Mouse (Mus musculus) T-helper 2 cell (primary cell): Measurements from ENCODE around the gene Rab23.

Experiments
- in situ Hi-C: fragments of 300-600 bp; cut with MboI, MseI; formaldehyde crosslinking; loops from one replicate; pipeline ENCODE4 v1.15.1; 2025; ENCODE audit warnings: high pct_unique_total_duplicates

Rab23 gene

GRCm38 (mm10) chr1:33719733-33720225 is at the start of gene Rab23:
Gene Rab23 (plus strand): TSS chr1:33719887.
- in situ Hi-C loops: no loop called here

DNA sequence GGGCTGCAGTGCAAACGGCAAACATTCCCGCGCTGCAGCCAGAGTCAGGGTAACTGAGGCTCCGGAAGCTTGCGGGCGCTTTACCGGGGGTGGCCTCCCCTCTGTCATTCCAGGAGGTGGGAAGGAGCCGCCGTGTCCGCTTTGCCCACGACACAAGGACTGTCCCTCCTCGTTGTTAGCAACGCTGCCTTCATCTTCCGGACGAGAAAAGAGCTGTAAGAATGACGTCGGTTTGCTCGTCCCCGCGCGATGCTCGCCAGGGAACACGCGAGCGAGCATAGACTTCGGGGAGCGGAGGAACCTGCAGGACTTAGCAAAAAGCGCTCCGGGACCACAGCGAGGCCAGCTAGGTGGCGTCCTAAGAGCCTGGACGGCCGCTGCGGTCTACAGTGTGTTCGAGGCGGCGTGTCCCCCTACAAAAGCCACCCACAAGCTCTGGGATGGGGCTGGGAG is 49.5 kb upstream of the Rab23 start:
- in situ Hi-C loops: no loop called here

GRCm38 (mm10) chr1:33671441-33671840 is 48.2 kb upstream of the Rab23 start:
- in situ Hi-C loops: no loop called here

GRCm38 (mm10) chr1:33672083-33672482 is 47.6 kb upstream of the Rab23 start:
- in situ Hi-C loops: no loop called here

DNA sequence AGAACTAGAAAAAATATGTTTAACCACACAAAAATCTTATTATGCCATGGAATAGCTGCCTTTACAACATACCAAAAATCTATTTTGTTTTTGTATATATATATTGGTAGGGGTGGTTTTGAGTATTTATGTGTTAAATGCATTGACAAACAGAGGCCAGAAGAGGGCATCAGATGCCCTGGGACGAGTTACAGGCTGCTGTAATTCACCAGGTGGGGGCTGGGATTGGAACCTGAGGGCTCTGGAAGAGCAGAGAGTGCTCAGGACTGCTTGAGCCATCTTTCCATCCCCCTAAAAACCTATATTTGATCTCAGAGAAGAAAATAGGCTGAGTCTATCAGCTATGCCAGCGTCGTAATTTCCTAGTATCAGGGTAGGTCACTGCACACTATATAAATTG is 47.2 kb upstream of the Rab23 start:
- in situ Hi-C loops: no loop called here

DNA sequence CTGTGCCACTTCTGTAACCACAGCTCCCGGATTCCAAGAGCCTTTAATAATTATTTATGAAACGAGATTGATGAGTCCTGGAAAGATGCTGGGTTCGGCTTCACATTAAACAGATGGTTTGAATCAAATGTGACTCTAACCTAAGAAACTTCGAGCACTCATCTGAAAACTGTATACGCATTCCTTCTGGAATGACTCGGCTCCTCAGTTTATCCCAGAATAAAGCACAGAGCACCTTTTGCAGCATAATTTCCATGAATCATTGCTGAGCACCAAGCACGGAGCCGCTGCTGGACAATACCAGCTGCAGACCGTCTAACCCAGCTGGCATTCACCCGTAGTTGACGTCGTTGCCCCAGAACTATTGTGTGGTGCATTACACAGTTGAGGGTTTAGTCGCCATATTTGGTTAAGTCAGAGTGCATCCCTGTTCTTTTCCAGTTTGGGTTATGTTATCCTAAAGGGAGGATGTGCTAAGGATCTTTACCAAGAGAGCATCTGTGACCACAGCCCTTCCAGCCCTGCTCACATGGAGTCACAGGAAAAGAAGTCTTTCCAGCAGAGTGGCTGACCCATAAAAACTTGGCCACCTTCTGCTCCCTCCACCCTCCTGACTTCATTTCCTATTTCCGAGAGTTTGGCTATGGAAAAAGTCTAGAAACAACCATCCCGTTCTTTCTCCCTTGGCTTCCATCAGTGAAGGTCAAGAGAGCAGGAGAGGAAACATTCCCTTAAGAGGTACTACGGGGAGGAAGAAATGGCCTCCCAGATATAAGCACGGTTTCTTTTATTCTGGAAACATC is 46.3 kb upstream of the Rab23 start:
- in situ Hi-C loops: no loop called here

GRCm38 (mm10) chr1:33680435-33680834 is 39.3 kb upstream of the Rab23 start:
- in situ Hi-C loops: no loop called here

DNA sequence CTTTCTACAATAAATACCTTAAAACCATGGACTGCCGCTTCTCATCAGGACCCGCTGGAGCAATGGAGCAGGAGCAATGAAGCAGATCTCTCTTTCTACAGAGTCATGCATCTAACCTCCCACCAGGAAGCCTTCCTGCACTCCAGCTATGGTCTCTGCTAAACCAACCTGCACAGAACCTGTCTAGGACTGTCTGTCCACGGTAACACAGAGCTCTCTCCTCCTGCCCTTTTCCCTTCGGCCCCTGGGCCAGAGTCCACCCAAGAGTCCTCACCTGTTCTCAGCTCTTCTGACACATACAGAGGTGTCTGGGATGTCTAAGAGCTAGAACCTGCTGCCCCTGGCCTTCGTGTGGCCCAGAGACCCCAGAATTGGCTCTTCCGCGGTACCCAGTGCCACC is 38.8 kb upstream of the Rab23 start:
- in situ Hi-C loops: no loop called here

DNA sequence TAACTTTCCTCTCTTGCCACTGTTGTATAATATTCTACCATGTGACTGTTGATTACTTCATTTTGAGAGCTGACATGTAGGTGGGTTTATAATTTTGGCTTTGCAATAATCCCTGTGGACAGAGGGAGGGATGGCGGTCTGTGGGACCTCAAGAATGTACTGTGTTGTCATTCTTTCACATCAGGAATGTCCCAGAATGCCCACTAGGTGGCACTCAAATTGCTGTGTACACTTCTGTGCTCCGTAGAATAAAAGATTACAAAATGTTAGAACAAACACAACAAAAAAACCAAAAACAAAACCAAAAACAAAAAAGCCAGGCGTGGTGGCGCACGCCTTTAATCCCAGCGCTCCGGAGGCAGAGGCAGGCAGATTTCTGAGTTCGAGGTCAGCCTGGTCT is 35.2 kb upstream of the Rab23 start:
- in situ Hi-C loops: no loop called here

DNA sequence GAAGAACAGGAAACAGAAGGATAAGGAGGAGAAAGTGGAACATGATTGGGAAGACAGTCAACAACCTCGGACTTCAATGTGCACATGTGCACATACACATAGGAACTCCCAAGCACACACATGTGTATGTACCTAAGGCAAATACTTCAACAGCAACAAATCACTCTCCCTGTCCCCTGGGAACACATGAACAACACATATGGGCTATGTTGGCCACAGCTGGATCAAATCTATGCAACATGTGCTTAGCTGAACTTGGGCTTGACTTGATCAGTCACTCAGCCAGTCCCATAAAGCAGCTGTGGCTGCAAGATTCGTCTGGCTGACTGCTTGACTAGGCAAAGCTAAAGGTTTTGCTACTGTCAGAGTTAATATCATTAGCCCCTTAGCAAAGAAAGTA is 30.9 kb upstream of the Rab23 start:
- in situ Hi-C loops: loop anchor here (5.0 kb wide), 1 partner anchor 43 kb away; no protein-coding TSS in a partner anchor

DNA sequence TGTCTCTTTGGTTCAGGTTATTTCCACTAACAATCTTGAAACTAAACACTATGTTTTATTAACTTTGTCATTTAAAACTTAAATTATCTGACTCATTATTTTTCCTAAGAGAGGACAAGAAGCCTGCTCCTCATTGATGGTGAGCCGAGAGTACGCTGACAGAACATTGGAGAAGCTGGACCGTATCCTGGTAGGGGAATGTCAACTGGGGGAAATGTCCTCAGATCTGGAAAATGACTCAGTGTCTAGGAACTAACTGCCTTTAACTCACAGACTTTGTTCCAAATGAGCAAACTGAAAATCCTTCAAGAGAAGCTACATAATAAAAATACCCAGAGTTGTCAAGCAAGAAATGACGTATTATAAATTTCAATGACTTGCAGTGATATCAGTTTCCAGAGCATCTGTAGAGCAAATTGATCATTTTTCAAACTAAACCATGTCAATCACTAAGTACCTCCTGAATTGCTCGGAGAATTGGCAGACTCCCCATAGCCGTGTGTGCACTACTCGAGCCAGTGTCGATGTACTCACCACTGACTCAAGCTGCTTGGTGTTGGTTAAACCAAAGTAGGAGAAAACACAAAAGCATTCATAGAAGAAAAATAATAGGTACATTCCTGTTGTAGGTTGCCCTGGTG is 30.1 kb upstream of the Rab23 start:
- in situ Hi-C loops: loop anchor here (5.0 kb wide), 1 partner anchor 43 kb away; no protein-coding TSS in a partner anchor

GRCm38 (mm10) chr1:33690087-33690448 is 29.6 kb upstream of the Rab23 start:
- in situ Hi-C loops: no loop called here

GRCm38 (mm10) chr1:33693893-33694292 is 25.8 kb upstream of the Rab23 start:
- in situ Hi-C loops: no loop called here

- in situ Hi-C loops: no loop called here
Measured at GRCm38 (mm10) chr1:33696016-33696415, 23.7 kb upstream of the Rab23 start.

GRCm38 (mm10) chr1:33701244-33701643 is 18.4 kb upstream of the Rab23 start:
- in situ Hi-C loops: no loop called here

DNA sequence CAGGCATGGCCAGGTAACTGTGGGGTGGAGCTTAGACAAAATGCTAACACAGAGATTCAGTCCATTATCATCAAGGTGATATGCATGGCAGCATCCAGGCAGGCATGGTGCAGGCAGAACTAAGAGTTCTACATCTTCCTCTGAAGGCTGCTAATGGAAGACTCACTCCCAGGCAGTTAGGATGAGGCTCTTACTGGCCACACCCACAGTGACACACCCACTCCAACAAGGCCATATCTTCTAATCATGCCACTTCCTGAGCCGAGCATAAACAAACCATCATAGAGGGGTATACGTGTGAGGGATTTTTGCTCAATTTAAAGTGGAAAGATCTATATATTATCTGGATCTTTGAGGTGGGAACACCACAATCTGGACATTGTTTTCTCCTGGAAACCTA is 10.1 kb upstream of the Rab23 start:
- in situ Hi-C loops: no loop called here

GRCm38 (mm10) chr1:33712026-33712425 is 7.7 kb upstream of the Rab23 start:
- in situ Hi-C loops: no loop called here

DNA sequence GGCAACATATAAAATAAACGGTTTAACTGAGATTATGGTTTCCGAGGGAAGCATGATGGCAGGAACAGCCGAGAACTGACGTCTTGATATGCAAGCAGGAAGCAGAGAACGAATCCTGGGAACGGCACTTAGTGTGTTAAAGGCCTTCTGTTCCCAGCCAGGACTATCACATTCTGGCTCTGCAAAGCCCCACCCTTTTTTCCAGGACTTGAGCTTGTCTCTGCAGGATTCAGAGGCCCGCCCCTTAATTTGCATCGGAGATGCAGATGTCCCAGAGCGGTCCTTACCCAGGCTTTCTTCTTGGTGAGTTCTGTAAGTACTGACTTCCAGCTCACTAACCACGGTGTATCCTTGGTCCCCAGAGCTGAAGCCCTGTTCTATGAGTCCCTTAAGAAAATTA is 4.9 kb upstream of the Rab23 start:
- in situ Hi-C loops: no loop called here

- in situ Hi-C loops: no loop called here
Measured at GRCm38 (mm10) chr1:33717636-33718035, 2.1 kb upstream of the Rab23 start.

DNA sequence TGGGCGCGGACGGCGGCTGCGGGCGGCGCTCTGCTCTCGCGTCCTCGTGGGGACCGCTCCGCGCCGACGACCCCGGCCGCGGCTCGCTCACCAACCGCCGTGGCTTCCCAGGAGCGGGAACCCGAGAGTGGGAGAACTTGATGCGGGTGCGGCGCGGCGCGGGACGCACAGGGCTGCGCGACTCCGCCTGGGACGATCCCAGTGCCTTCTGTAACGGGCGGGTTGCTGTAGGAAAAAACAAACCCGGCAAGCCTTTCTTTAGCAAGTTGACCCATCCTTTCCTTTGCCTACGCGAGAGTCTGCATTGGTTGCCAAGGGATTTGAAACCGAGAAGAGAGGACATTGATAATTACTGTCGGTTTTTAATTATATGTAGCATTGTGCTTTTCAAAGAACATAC is 544 bp downstream of the Rab23 start:
- in situ Hi-C loops: no loop called here

DNA sequence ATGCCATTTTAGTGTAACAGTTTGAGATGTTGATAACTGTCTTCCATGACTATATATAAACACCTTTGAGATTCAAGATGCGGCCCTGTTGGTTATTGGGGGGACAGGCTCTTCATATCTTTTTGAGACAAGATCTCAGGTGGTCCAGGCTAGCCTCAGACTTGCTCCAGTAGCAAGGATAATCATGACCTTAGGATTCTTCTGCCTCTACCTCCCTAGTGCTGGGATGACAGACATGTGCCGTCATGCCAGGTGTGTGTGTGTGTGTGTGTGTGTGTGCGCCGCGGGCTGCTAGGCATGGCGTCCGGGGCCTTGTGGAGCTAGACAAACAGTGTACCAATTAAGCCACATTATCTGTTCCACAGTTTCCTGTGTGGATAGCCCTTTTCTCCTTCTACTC is 1.3 kb downstream of the Rab23 start:
- in situ Hi-C loops: no loop called here

DNA sequence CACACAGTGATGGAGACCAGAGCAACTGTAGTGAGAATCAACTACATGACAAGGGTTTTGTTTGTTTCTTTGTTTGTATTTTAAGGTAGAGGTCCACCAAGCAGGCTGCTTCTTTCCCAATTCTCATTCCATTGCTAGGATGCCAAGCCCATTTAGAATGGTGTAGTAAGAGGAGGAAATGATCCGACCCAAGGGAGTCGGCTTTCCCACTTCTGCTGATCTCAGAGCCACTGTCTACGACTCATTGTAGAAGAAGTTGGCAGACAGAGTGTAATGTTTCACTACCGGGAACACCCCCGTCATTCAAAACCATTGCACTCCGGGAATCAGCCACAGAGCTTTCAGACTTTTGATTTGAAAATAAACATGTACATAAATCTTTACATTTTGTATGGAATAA is 4.8 kb downstream of the Rab23 start:
- in situ Hi-C loops: no loop called here

DNA sequence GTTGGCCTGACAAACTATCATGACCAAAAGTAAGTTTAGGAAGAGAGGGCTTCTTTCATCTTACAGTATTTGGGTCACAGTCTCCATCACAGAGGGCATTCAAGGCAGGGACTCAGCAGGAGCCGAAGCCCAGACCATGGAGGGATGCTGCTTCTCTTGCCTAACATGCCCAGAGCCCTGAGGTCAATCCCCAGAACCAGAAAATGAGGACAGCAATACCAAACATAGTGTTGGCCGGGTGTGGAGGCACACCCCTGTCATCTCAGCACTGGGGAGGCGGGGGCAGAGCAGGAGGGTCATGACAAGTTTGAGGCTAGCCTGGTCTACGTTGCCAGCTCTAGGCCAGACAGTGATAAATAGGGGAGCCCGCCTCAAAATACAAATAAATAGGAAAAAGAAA is 5.4 kb downstream of the Rab23 start:
- in situ Hi-C loops: no loop called here
